Mouse (Mus musculus): ENCODE results near the gene Olfr203. TPM values are rescaled to one million over a fixed set of nuclear protein-coding genes. Genes with fewer than 3 reads are reported as not detected.

Gene Olfr203
- not detected for polyA plus RNA-seq (2014; fragmentation: Illumina TruSeq; extraction: RNeasy Lipid Tissue Mini Kit (QIAGEN cat#74804); ENCODE audit: low read depth, low replicate concordance)

GRCm38 (mm10) chr16:59298581-59298980, at the start of gene Olfr203:
Gene Olfr203, plus strand, starts transcription at chr16:59298881.

GRCm38 (mm10) chr16:59272532-59272931, 26.1 kb upstream of the Olfr203 start, which contains the start of gene Olfr201:
Gene Olfr201, minus strand, starts transcription at chr16:59272632.

GRCm38 (mm10) chr16:59286693-59287092, 12.0 kb upstream of the Olfr203 start, which contains the start of gene Olfr202:
Gene Olfr202, minus strand, starts transcription at chr16:59286793.

GRCm38 (mm10) chr16:59318148-59318547, 19.5 kb downstream of the Olfr203 start, which contains the start of gene Olfr204:
Gene Olfr204, minus strand, starts transcription at chr16:59318248.

GRCm38 (mm10) chr16:59331038-59331437, 32.4 kb downstream of the Olfr203 start, which contains the start of gene Olfr205:
Gene Olfr205, minus strand, starts transcription at chr16:59331138.

GRCm38 (mm10) chr16:59349146-59349545, 50.5 kb downstream of the Olfr203 start, which contains the start of gene Olfr206:
Gene Olfr206, minus strand, starts transcription at chr16:59349246.

Other genes with a start within 250 kb of the Olfr203 start
- gene Olfr190, start 220.9 kb upstream of the Olfr203 start, polyA plus RNA-seq (2014; fragmentation: Illumina TruSeq; extraction: RNeasy Lipid Tissue Mini Kit (QIAGEN cat#74804); ENCODE audit: low read depth, low replicate concordance) = not detected
- gene Olfr191, start 209.1 kb upstream of the Olfr203 start, polyA plus RNA-seq (2014; fragmentation: Illumina TruSeq; extraction: RNeasy Lipid Tissue Mini Kit (QIAGEN cat#74804); ENCODE audit: low read depth, low replicate concordance) = not detected
- not detected for gene Olfr193, start 187.0 kb upstream of the Olfr203 start, polyA plus RNA-seq (2014; fragmentation: Illumina TruSeq; extraction: RNeasy Lipid Tissue Mini Kit (QIAGEN cat#74804); ENCODE audit: low read depth, low replicate concordance)
- not detected for gene Olfr194, start 177.8 kb upstream of the Olfr203 start, polyA plus RNA-seq (2014; fragmentation: Illumina TruSeq; extraction: RNeasy Lipid Tissue Mini Kit (QIAGEN cat#74804); ENCODE audit: low read depth, low replicate concordance)
- gene Olfr195, start 151.8 kb upstream of the Olfr203 start, polyA plus RNA-seq (2014; fragmentation: Illumina TruSeq; extraction: RNeasy Lipid Tissue Mini Kit (QIAGEN cat#74804); ENCODE audit: low read depth, low replicate concordance) = not detected
- not detected for gene Olfr196, start 128.4 kb upstream of the Olfr203 start, polyA plus RNA-seq (2014; fragmentation: Illumina TruSeq; extraction: RNeasy Lipid Tissue Mini Kit (QIAGEN cat#74804); ENCODE audit: low read depth, low replicate concordance)
- gene Olfr198, start 95.3 kb upstream of the Olfr203 start, polyA plus RNA-seq (2014; fragmentation: Illumina TruSeq; extraction: RNeasy Lipid Tissue Mini Kit (QIAGEN cat#74804); ENCODE audit: low read depth, low replicate concordance) = not detected
- gene Olfr199, start 79.1 kb upstream of the Olfr203 start, polyA plus RNA-seq (2014; fragmentation: Illumina TruSeq; extraction: RNeasy Lipid Tissue Mini Kit (QIAGEN cat#74804); ENCODE audit: low read depth, low replicate concordance) = not detected
- not detected for gene Olfr201, start 26.2 kb upstream of the Olfr203 start, polyA plus RNA-seq (2014; fragmentation: Illumina TruSeq; extraction: RNeasy Lipid Tissue Mini Kit (QIAGEN cat#74804); ENCODE audit: low read depth, low replicate concordance)
- not detected for gene Olfr202, start 12.1 kb upstream of the Olfr203 start, polyA plus RNA-seq (2014; fragmentation: Illumina TruSeq; extraction: RNeasy Lipid Tissue Mini Kit (QIAGEN cat#74804); ENCODE audit: low read depth, low replicate concordance)
- gene Olfr204, start 19.4 kb downstream of the Olfr203 start, polyA plus RNA-seq (2014; fragmentation: Illumina TruSeq; extraction: RNeasy Lipid Tissue Mini Kit (QIAGEN cat#74804); ENCODE audit: low read depth, low replicate concordance) = not detected
- not detected for gene Olfr205, start 32.3 kb downstream of the Olfr203 start, polyA plus RNA-seq (2014; fragmentation: Illumina TruSeq; extraction: RNeasy Lipid Tissue Mini Kit (QIAGEN cat#74804); ENCODE audit: low read depth, low replicate concordance)
- gene Olfr206, start 50.4 kb downstream of the Olfr203 start, polyA plus RNA-seq (2014; fragmentation: Illumina TruSeq; extraction: RNeasy Lipid Tissue Mini Kit (QIAGEN cat#74804); ENCODE audit: low read depth, low replicate concordance) = not detected
- not detected for gene Olfr209, start 65.1 kb downstream of the Olfr203 start, polyA plus RNA-seq (2014; fragmentation: Illumina TruSeq; extraction: RNeasy Lipid Tissue Mini Kit (QIAGEN cat#74804); ENCODE audit: low read depth, low replicate concordance)
- not detected for gene Gabrr3, start 108.5 kb downstream of the Olfr203 start, polyA plus RNA-seq (2014; fragmentation: Illumina TruSeq; extraction: RNeasy Lipid Tissue Mini Kit (QIAGEN cat#74804); ENCODE audit: low read depth, low replicate concordance)
- gene Riox2, start 172.9 kb downstream of the Olfr203 start, polyA plus RNA-seq (2014; fragmentation: Illumina TruSeq; extraction: RNeasy Lipid Tissue Mini Kit (QIAGEN cat#74804); ENCODE audit: low read depth, low replicate concordance) = 16.7 TPM

All from adipose tissue, adult 10 weeks (tissue).